Mouse (Mus musculus): ENCODE results near the gene Ppp1r18. TPM values are rescaled to one million over a fixed set of nuclear protein-coding genes. Genes with fewer than 3 reads are reported as not detected.

The Ppp1r18 gene
- polyA plus RNA-seq, 1 experiment from 2014 or later = 19.1 TPM

DNA sequence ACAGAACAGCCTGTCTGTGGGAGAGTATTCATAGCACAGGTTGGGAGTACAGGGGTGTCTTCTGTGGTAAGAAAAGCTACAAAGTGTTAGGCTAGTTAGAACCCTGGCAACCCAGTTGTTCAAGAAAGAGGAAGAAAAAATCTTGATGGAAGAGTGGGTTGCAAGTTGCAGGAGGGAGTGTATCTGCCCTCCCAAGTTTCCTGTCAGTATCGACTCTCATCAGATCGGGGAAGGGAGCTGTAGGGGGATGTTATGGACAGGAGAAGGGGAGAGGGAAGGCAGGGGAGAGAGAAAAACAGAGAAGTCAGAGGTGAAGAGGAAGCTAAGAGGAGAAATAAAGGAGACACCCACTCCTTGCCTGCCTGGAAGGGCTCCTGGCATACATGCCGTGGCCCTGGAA lies 35.2 kb downstream of the Ppp1r18 start:
- ATAC-seq (ENCODE audit: low FRiP score, low TSS enrichment) = no peak
- Histone ChIP-seq H3K27me3 (ENCODE audit: control insufficient read depth, insufficient read depth, low read length) (no peaks in the 10 kb centered on the region), H3K4me1 (ENCODE audit: control insufficient read depth, insufficient read depth, low read length) (peaks cover 11% of the 10 kb centered on the region), H3K9ac (ENCODE audit: low read depth, low read length) (no peak overlapping the region), H3K4me3 (ENCODE audit: low read length) (no peak overlapping the region), H3K27ac (ENCODE audit: low read depth, low read length) (no peak overlapping the region), H3K9me3 (ENCODE audit: control insufficient read depth, low read length) (no peaks in the 10 kb centered on the region), H3K36me3 (ENCODE audit: control insufficient read depth, insufficient read depth, low read length) (peaks cover 60% of the 10 kb centered on the region), H3K4me2 (replicated peaks; ENCODE audit: low read depth, low read length) (no peak overlapping the region)
- 86% methylated on average over 3 of the region's 3 CpGs for WGBS

- H3K4me1 ChIP-seq (ENCODE audit: control insufficient read depth, insufficient read depth, low read length) = peaks cover 1% of the 10 kb centered on the region; the same call in 1 of the 2 replicates
- peaks cover 76% of the 10 kb centered on the region for H3K36me3 ChIP-seq (ENCODE audit: control insufficient read depth, insufficient read depth, low read length)
- WGBS = 81% methylated on average over 9 of the region's 9 CpGs
- H3K4me2 ChIP-seq (replicated peaks; ENCODE audit: low read depth, low read length) = no peak overlapping the region
- no peak for ATAC-seq (ENCODE audit: low FRiP score, low TSS enrichment)
- H3K9ac ChIP-seq (ENCODE audit: low read depth, low read length) = no peak overlapping the region
- no peaks in the 10 kb centered on the region for H3K9me3 ChIP-seq (ENCODE audit: control insufficient read depth, low read length)
- no peak overlapping the region for H3K27ac ChIP-seq (ENCODE audit: low read depth, low read length)
- H3K27me3 ChIP-seq (ENCODE audit: control insufficient read depth, insufficient read depth, low read length) = no peaks in the 10 kb centered on the region
- no peak overlapping the region for H3K4me3 ChIP-seq (ENCODE audit: low read length)
Observed at GRCm38 (mm10) chr17:35903343-35903991, 38.1 kb downstream of the Ppp1r18 start.

- 79% methylated on average over 4 of the region's 4 CpGs for WGBS
- peaks cover 6% of the 10 kb centered on the region for H3K4me1 ChIP-seq (ENCODE audit: control insufficient read depth, insufficient read depth, low read length)
- no peaks in the 10 kb centered on the region for H3K27me3 ChIP-seq (ENCODE audit: control insufficient read depth, insufficient read depth, low read length)
- no peak overlapping the region for H3K27ac ChIP-seq (ENCODE audit: low read depth, low read length)
- no peaks in the 10 kb centered on the region for H3K9me3 ChIP-seq (ENCODE audit: control insufficient read depth, low read length)
- H3K4me3 ChIP-seq (ENCODE audit: low read length) = no peak overlapping the region
- H3K36me3 ChIP-seq (ENCODE audit: control insufficient read depth, insufficient read depth, low read length) = peaks cover 76% of the 10 kb centered on the region
- H3K9ac ChIP-seq (ENCODE audit: low read depth, low read length) = no peak overlapping the region
- no peak overlapping the region for H3K4me2 ChIP-seq (replicated peaks; ENCODE audit: low read depth, low read length)
- ATAC-seq (ENCODE audit: low FRiP score, low TSS enrichment) = no peak
Observed at GRCm38 (mm10) chr17:35903992-35904355, 38.6 kb downstream of the Ppp1r18 start.

GRCm38 (mm10) chr17:35905587-35905986 lies 40.2 kb downstream of the Ppp1r18 start:
- no peak overlapping the region for H3K27ac ChIP-seq (ENCODE audit: low read depth, low read length)
- ATAC-seq (ENCODE audit: low FRiP score, low TSS enrichment) = no peak
- H3K9ac ChIP-seq (ENCODE audit: low read depth, low read length) = no peak overlapping the region
- no peaks in the 10 kb centered on the region for H3K9me3 ChIP-seq (ENCODE audit: control insufficient read depth, low read length)
- H3K27me3 ChIP-seq (ENCODE audit: control insufficient read depth, insufficient read depth, low read length) = no peaks in the 10 kb centered on the region
- H3K4me2 ChIP-seq (replicated peaks; ENCODE audit: low read depth, low read length) = no peak overlapping the region
- peaks cover 62% of the 10 kb centered on the region for H3K36me3 ChIP-seq (ENCODE audit: control insufficient read depth, insufficient read depth, low read length)
- H3K4me3 ChIP-seq (ENCODE audit: low read length) = no peak overlapping the region
- WGBS = 98% methylated on average over 1 of the region's 1 CpGs
- peaks cover 12% of the 10 kb centered on the region for H3K4me1 ChIP-seq (ENCODE audit: control insufficient read depth, insufficient read depth, low read length)

DNA sequence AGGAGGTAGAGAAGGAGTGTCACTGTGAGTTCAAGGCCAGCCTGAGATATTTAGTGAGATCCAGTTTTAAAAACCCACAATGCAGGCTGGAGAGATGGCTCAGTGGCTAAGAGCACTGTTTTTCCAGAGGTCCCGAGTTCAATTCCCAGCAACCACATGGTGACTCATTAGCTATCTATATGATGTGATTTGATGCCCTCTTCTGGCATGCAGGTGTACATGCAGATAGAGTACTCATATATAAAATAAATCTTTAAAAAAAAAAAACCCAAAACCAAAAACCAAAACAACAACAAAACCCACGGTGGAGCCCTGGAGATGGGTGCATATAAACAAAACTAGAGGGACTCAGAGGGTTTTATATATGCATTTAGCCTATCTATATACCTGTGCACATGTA lies 42.2 kb downstream of the Ppp1r18 start:
- 89% methylated on average over 2 of the region's 2 CpGs for WGBS
- no peak overlapping the region for H3K27ac ChIP-seq (ENCODE audit: low read depth, low read length)
- H3K36me3 ChIP-seq (ENCODE audit: control insufficient read depth, insufficient read depth, low read length) = peaks cover 61% of the 10 kb centered on the region

DNA sequence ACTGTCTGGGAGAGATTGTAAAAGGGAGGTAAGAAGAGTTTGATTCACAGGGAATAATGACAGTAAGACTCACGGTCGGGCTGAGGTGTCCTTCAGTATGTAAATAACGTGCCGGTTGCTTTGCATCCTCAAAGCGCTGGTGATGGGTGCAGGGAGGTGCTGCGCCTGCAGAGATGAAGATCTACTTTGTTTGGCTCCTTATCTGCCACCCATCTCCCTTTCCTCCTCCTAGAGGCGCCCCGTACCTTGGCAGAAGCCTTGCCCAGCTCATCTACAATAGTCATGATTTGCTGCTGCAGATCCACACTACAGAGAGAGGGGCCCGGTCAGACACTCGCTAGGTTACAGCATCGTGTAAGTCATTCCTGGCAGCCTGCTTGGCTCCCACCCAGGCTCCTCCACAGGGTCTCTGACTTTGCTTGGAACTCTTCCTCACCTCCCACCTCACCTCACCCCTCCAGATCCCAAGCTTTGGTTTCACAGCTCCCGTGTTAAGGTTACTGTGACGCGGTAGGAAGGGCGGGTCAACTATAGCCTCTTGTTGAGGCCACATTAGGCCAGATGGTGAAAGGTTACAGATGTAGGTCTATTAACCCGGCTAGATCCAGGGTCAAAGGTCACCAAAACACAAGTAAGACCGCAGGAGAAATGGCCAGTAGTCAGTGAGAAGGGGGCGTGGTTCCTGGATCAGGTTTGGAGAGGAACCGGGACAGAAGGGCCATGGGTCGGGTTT lies 44.0 kb downstream of the Ppp1r18 start:
- Histone ChIP-seq H3K27me3 (ENCODE audit: control insufficient read depth, insufficient read depth, low read length) (no peaks in the 10 kb centered on the region), H3K4me3 (ENCODE audit: low read length) (peak overlapping the region; percentile 75), H3K36me3 (ENCODE audit: control insufficient read depth, insufficient read depth, low read length) (peaks cover 57% of the 10 kb centered on the region), H3K4me2 (replicated peaks; ENCODE audit: low read depth, low read length) (peak overlapping the region; percentile 88), H3K9me3 (ENCODE audit: control insufficient read depth, low read length) (no peaks in the 10 kb centered on the region), H3K27ac (ENCODE audit: low read depth, low read length) (peak overlapping the region; percentile 30; the same call in 1 of the 2 replicates), H3K9ac (ENCODE audit: low read depth, low read length) (peak overlapping the region; percentile 79), H3K4me1 (ENCODE audit: control insufficient read depth, insufficient read depth, low read length) (peaks cover 12% of the 10 kb centered on the region)
- ATAC-seq (ENCODE audit: low FRiP score, low TSS enrichment) = peak; percentile 46
- WGBS = 18% methylated on average over 20 of the region's 20 CpGs

More for the DNA sequence above, 42.2 kb downstream of the Ppp1r18 start:
- H3K9ac ChIP-seq (ENCODE audit: low read depth, low read length) = no peak overlapping the region
- H3K4me1 ChIP-seq (ENCODE audit: control insufficient read depth, insufficient read depth, low read length) = peaks cover 12% of the 10 kb centered on the region
- no peak overlapping the region for H3K4me3 ChIP-seq (ENCODE audit: low read length)
- H3K4me2 ChIP-seq (replicated peaks; ENCODE audit: low read depth, low read length) = no peak overlapping the region
- H3K9me3 ChIP-seq (ENCODE audit: control insufficient read depth, low read length) = no peaks in the 10 kb centered on the region
- H3K27me3 ChIP-seq (ENCODE audit: control insufficient read depth, insufficient read depth, low read length) = no peaks in the 10 kb centered on the region
- ATAC-seq (ENCODE audit: low FRiP score, low TSS enrichment) = no peak

DNA sequence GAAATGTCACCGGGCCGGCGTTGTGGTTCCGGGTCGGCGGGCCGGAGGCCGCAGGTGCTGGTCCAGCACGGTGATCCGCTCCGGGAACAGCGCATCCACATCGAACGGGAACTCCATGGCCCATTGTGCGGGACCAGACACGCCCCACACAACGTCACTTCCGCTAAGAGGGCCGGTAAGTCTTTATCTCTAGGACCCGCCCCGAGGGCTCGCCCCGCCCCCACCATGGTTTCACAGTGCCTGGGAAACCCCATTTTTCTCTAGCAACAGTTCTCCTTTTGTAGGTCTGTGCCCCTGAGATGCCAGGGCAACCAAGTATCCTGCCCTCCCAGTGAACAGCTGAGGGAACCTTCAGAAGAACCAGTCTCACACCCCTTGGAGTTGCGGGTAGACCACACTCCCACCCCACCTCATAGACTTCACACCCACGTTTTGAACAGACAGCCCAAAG lies 44.6 kb downstream of the Ppp1r18 start, which contains the start of gene Atat1:
Gene Atat1 (minus strand): TSS at position 157 of the 451 bp plus-strand sequence.
- 3% methylated on average over 25 of the region's 25 CpGs for WGBS
- H3K27me3 ChIP-seq (ENCODE audit: control insufficient read depth, insufficient read depth, low read length) = no peaks in the 10 kb centered on the region
- peak; percentile 90 for ATAC-seq (ENCODE audit: low FRiP score, low TSS enrichment)

GRCm38 (mm10) chr17:35914975-35915374 lies 49.6 kb downstream of the Ppp1r18 start:
- no peaks in the 10 kb centered on the region for H3K27me3 ChIP-seq (ENCODE audit: control insufficient read depth, insufficient read depth, low read length)
- WGBS = 80% methylated on average over 6 of the region's 6 CpGs
- H3K9me3 ChIP-seq (ENCODE audit: control insufficient read depth, low read length) = no peaks in the 10 kb centered on the region
- H3K9ac ChIP-seq (ENCODE audit: low read depth, low read length) = no peak overlapping the region; the same call in 1 of the 2 replicates
- H3K36me3 ChIP-seq (ENCODE audit: control insufficient read depth, insufficient read depth, low read length) = peaks cover 35% of the 10 kb centered on the region
- H3K4me3 ChIP-seq (ENCODE audit: low read length) = peak overlapping the region; percentile 85; the same call in 1 of the 2 replicates
- no peak for ATAC-seq (ENCODE audit: low FRiP score, low TSS enrichment)
- peak overlapping the region; percentile 73 for H3K4me2 ChIP-seq (replicated peaks; ENCODE audit: low read depth, low read length)
- no peak overlapping the region for H3K27ac ChIP-seq (ENCODE audit: low read depth, low read length)
- H3K4me1 ChIP-seq (ENCODE audit: control insufficient read depth, insufficient read depth, low read length) = peaks cover 9% of the 10 kb centered on the region

More for the DNA sequence above, 44.6 kb downstream of the Ppp1r18 start, which contains the start of gene Atat1:
- Histone ChIP-seq H3K9ac (ENCODE audit: low read depth, low read length) (peak within 1 kb of the TSS; percentile 79), H3K4me1 (ENCODE audit: control insufficient read depth, insufficient read depth, low read length) (peaks cover 12% of the 10 kb centered on the region), H3K36me3 (ENCODE audit: control insufficient read depth, insufficient read depth, low read length) (peaks cover 53% of the 10 kb centered on the region), H3K4me3 (ENCODE audit: low read length) (peak within 1 kb of the TSS; percentile 75), H3K4me2 (replicated peaks; ENCODE audit: low read depth, low read length) (peak within 1 kb of the TSS; percentile 88), H3K27ac (ENCODE audit: low read depth, low read length) (peak within 1 kb of the TSS; percentile 65), H3K9me3 (ENCODE audit: control insufficient read depth, low read length) (no peaks in the 10 kb centered on the region)

Data from kidney, embryonic 14.5 days (tissue).